Mouse (Mus musculus) testis, adult 10 weeks (tissue): ENCODE data around the gene Mchr1. TPM values are rescaled to one million over a fixed set of nuclear protein-coding genes. Genes with fewer than 3 reads are reported as not detected.

ENCODE experiments used
- polyA plus RNA-seq: library from polyadenylated mRNA; stranded (reverse); fragments of 350-450 nt; fragmentation: Illumina TruSeq; extraction: RNeasy Lipid Tissue Mini Kit (QIAGEN cat#74804); gene quantifications from one replicate; pipeline ENCODE4 v1.2.3, GENCODE M21; 2014; ENCODE audit warnings: low read depth, low replicate concordance

Gene Mchr1
- not detected for polyA plus RNA-seq

DNA sequence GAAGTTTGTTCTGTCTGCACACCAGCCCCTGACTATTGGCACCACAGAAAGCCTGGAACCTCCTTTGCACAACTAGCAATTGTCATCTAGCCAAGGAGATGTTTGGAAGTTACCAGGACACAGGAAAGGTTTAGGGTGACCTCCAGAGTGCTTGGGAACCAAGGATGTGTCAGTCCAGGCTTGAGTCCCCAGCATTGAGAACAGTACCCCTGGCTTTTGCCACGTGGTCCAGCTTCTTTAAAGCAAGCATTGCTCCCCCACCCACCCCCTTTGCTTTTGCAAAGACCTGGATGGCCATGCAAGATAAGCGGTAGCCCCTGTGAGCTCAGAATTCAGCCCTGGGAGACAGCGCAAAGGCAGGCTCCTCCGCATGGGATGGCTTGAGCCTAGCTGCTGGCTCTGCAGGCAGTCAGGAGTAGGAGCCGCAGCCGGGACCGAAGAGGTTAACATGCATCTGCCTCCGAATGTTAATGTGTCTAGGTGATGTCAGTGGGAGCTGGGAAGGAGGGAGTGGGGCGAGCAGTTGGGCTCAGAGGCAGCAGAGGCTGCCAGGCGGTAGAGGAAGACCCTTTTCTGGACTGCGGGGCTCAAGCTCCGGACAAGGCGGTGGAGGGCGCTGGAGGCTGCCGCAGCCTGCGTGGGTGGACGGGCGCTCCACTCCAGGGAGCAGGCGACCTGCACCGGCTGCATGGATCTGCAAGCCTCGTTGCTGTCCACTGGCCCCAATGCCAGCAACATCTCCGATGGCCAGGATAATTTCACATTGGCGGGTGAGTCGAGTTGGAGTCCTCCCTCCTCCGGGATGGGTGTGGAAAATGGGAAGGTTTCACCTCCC lies at the start of gene Mchr1:
Gene Mchr1, plus strand, starts transcription at position 414 of the 835 bp plus-strand sequence.

DNA sequence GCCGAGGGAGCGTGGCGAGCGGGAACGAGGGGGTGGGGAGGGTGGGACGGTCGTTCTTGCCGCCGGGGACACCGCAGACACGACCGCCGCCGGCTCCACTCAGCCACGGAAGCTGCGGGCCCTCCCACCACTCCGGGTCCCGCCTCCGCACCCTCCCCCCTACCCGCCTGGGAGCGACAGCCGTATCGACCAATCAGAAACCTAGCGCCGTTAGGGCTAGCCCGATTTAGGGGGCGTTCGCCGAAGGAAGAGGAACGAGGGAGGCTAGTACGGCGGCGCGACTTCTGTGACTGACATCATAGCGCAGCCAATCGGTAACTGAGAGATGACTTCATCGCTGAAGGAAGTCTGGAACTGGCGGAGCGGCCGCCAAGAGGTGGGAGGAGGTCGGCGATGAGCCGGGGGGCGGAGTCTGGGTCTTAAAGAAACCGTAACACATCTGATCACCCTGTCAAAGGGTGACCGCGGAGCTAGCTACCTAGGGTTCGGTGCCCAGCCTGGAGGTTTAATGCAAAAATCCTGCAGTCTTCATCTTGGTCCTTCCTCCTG lies 44.6 kb upstream of the Mchr1 start, which contains the start of gene Mrtfa:
Gene Mrtfa, minus strand, starts transcription at position 128 of the 549 bp plus-strand sequence.

Other genes starting within 250 kb of the Mchr1 start
- 2.2 TPM for gene Mrtfa, start 44.7 kb upstream of the Mchr1 start, polyA plus RNA-seq
- gene Slc25a17, start 125.3 kb downstream of the Mchr1 start, polyA plus RNA-seq: 19.5 TPM
- gene St13, start 164.6 kb downstream of the Mchr1 start, polyA plus RNA-seq: 554 TPM
- 14.8 TPM for gene Xpnpep3, start 164.6 kb downstream of the Mchr1 start, polyA plus RNA-seq
- gene Dnajb7, start 172.8 kb downstream of the Mchr1 start, polyA plus RNA-seq: 474 TPM
- gene Rbx1, start 230.8 kb downstream of the Mchr1 start, polyA plus RNA-seq: 53.6 TPM